Mouse (Mus musculus) urinary bladder, postnatal 0 days (tissue): ENCODE measurements around the gene Gabra4. TPM values are rescaled to one million over a fixed set of nuclear protein-coding genes. Genes with fewer than 3 reads are reported as not detected.

Experiments used
- polyA plus RNA-seq: library from polyadenylated mRNA; unstranded; fragments of >200 nt; fragmentation: Nextera tagmentation; extraction: Ambion mirVana; gene quantifications from 2 replicates; pipeline ENCODE4 v1.2.1, GENCODE M21; 2015

The Gabra4 gene
- polyA plus RNA-seq: 0.58 and 0.76 TPM in 2 replicates

DNA sequence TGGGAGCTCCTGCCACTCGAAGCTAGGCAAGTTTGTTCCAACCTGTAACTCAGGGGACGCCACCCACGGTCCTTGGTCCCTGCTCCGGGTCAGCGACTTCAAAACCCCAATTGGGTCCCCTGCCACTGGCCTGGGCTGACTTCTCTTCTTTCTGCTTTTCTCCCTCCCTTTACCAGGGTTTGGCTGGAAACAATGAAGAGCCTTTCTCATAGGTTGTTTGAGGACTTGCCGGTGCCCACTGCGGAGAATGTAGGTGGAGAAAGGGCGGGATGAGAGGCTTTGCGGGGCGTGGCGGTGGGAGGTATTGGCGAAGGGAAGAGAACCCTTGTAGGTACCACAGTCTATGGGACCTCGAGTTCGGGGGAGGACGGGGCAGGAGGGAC is at the start of gene Gabra4:
TSS of gene Gabra4 (minus strand) at position 194 of the 383 bp plus-strand sequence.

GRCm38 (mm10) chr5:71657482-71658114 is 510 bp downstream of the Gabra4 start, which contains the start of gene Gabrb1:
Gene Gabrb1 (plus strand): TSS chr5:71658113.

DNA sequence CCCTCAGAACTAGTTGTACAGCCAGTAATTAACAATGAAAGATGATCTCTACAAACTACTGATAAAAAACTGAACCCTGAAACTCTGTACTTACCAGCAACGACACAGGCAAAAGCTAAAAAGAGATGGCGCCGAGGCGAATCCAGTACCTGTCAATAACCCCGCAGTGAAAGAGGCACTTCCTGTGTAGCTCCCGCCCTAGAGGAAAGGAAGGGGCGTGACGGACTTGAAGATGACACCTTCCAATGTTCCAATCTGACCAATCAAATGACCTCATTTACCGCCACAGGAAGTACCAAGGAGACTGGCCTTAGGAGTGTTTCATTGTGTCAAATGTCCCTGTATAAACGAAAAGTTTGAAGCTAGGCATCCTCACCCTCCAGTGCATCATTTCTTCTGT is 110.0 kb downstream of the Gabra4 start, which contains the start of gene Cox7b2:
TSS of gene Cox7b2 (minus strand) at position 127 of the 400 bp plus-strand sequence.

Other genes starting within 250 kb of the Gabra4 start
- not detected in 2 replicates for gene Cox7b2, start 110.1 kb downstream of the Gabra4 start, polyA plus RNA-seq
- gene Gabrb1, start 195 bp downstream of the Gabra4 start, polyA plus RNA-seq: 0.42 and 0.61 TPM in 2 replicates